Mouse (Mus musculus) midbrain, embryonic 10.5 days (tissue): ENCODE data around the gene Tnfsf10. TPM values are rescaled to one million over a fixed set of nuclear protein-coding genes. Genes with fewer than 3 reads are reported as not detected.

Experiments used
- DNase-seq: peaks from one replicate; pipeline ENCODE4 v3.0.0-alpha.2; 2017; ENCODE audit warnings: low spot score
- H3K27ac ChIP-seq: fragments of 300-500 bp; sonication (generic); replicated peaks from 2 replicates; pipeline ENCODE4 v1.5.1; 2016; ENCODE audit warnings: mild to moderate bottlenecking
- H3K27me3 ChIP-seq: fragments of 300-500 bp; sonication (generic); 2 replicates; pipeline ENCODE4 v1.6.1; 2016; ENCODE audit warnings: low read depth, mild to moderate bottlenecking; ENCODE audit not compliant: poor library complexity, severe bottlenecking
- H3K36me3 ChIP-seq: fragments of 300-500 bp; sonication (generic); 2 replicates; pipeline ENCODE4 v1.6.1; 2016; ENCODE audit warnings: mild to moderate bottlenecking, moderate library complexity
- H3K4me1 ChIP-seq: fragments of 300-500 bp; sonication (generic); 2 replicates; pipeline ENCODE4 v1.6.1; 2016
- H3K4me3 ChIP-seq: fragments of 300-500 bp; sonication (generic); 2 replicates; pipeline ENCODE4 v1.5.1; 2016; ENCODE audit warnings: mild to moderate bottlenecking, moderate library complexity
- H3K9me3 ChIP-seq: fragments of 300-500 bp; sonication (generic); replicated peaks from 2 replicates; pipeline ENCODE4 v1.6.1; 2016; ENCODE audit warnings: mild to moderate bottlenecking
- WGBS: fragments of 180-500 bp; shearing (Covaris S2); methylation state at CpG from one replicate; pipeline ENCODE4 v1.1.7; 2016; 5-methylcytosine and 5-hydroxymethylcytosine counted together
- polyA plus RNA-seq: library from polyadenylated mRNA; unstranded; fragments of >200 nt; fragmentation: Nextera tagmentation; extraction: Ambion mirVana; gene quantifications from 2 replicates; pipeline ENCODE4 v1.2.1, GENCODE M21; 2016

Gene Tnfsf10
- polyA plus RNA-seq, 1 experiment from 2014 or later = not detected

GRCm38 (mm10) chr3:27317288-27318024, 628 bp downstream of the Tnfsf10 start:
- no peaks in the 10 kb centered on the region for H3K36me3 ChIP-seq
- WGBS = 88% methylated on average over 4 of the region's 4 CpGs

GRCm38 (mm10) chr3:27319650-27320049, 2.8 kb downstream of the Tnfsf10 start:
- Histone ChIP-seq H3K36me3 (no peaks in the 10 kb centered on the region), H3K4me3 (no peak overlapping the region), H3K27me3 (no peaks in the 10 kb centered on the region), H3K9me3 (no peaks in the 10 kb centered on the region), H3K27ac (no peak overlapping the region), H3K4me1 (no peaks in the 10 kb centered on the region)
- DNase-seq = no peak
- WGBS = 91% methylated on average over 1 of the region's 1 CpGs

More at GRCm38 (mm10) chr3:27317288-27318024, 628 bp downstream of the Tnfsf10 start:
- Histone ChIP-seq H3K27ac (no peak overlapping the region), H3K9me3 (no peaks in the 10 kb centered on the region), H3K4me3 (no peak overlapping the region), H3K27me3 (no peaks in the 10 kb centered on the region), H3K4me1 (no peaks in the 10 kb centered on the region)
- DNase-seq = no peak

- 82% methylated on average over 9 of the region's 9 CpGs for WGBS
- H3K36me3 ChIP-seq = no peaks in the 10 kb centered on the region
- no peak overlapping the region for H3K4me3 ChIP-seq
- no peak for DNase-seq
- no peak overlapping the region for H3K27ac ChIP-seq
- no peaks in the 10 kb centered on the region for H3K4me1 ChIP-seq
- no peaks in the 10 kb centered on the region for H3K9me3 ChIP-seq
- H3K27me3 ChIP-seq = no peaks in the 10 kb centered on the region
These were observed 4.0 kb downstream of the Tnfsf10 start for GRCm38 (mm10) chr3:27320613-27321495.

GRCm38 (mm10) chr3:27322591-27322990, 5.8 kb downstream of the Tnfsf10 start:
- Histone ChIP-seq H3K36me3 (no peaks in the 10 kb centered on the region), H3K27ac (no peak overlapping the region), H3K4me1 (no peaks in the 10 kb centered on the region), H3K27me3 (no peaks in the 10 kb centered on the region), H3K4me3 (no peak overlapping the region), H3K9me3 (no peaks in the 10 kb centered on the region)
- no peak for DNase-seq
- 90% methylated on average over 9 of the region's 9 CpGs for WGBS

GRCm38 (mm10) chr3:27323551-27323950, 6.7 kb downstream of the Tnfsf10 start:
- DNase-seq = no peak
- H3K4me3 ChIP-seq = no peak overlapping the region
- H3K27me3 ChIP-seq = no peaks in the 10 kb centered on the region
- no peak overlapping the region for H3K27ac ChIP-seq
- no peaks in the 10 kb centered on the region for H3K9me3 ChIP-seq
- H3K4me1 ChIP-seq = no peaks in the 10 kb centered on the region
- no peaks in the 10 kb centered on the region for H3K36me3 ChIP-seq
- 87% methylated on average over 5 of the region's 5 CpGs for WGBS

GRCm38 (mm10) chr3:27326633-27327191, 9.9 kb downstream of the Tnfsf10 start:
- H3K4me3 ChIP-seq = no peak overlapping the region
- no peaks in the 10 kb centered on the region for H3K9me3 ChIP-seq
- no peaks in the 10 kb centered on the region for H3K4me1 ChIP-seq
- no peaks in the 10 kb centered on the region for H3K36me3 ChIP-seq
- no peaks in the 10 kb centered on the region for H3K27me3 ChIP-seq
- 85% methylated on average over 4 of the region's 4 CpGs for WGBS
- no peak for DNase-seq
- no peak overlapping the region for H3K27ac ChIP-seq

- Histone ChIP-seq H3K9me3 (no peaks in the 10 kb centered on the region), H3K27me3 (no peaks in the 10 kb centered on the region), H3K4me1 (0 out of 2 replicates have a peak, but pooled peaks cover 6% of the 10 kb centered on the region), H3K36me3 (no peaks in the 10 kb centered on the region), H3K4me3 (no peak overlapping the region), H3K27ac (no peak overlapping the region)
- DNase-seq = no peak
- 91% methylated on average over 5 of the region's 5 CpGs for WGBS
These were observed 13.9 kb downstream of the Tnfsf10 start for GRCm38 (mm10) chr3:27330706-27331105.

GRCm38 (mm10) chr3:27338437-27338836, 21.6 kb downstream of the Tnfsf10 start:
- Histone ChIP-seq H3K27ac (no peak overlapping the region), H3K4me3 (no peak overlapping the region), H3K36me3 (no peaks in the 10 kb centered on the region), H3K4me1 (peaks cover 3% of the 10 kb centered on the region; the same call in 1 of the 2 replicates), H3K27me3 (no peaks in the 10 kb centered on the region), H3K9me3 (no peaks in the 10 kb centered on the region)
- DNase-seq = peak; percentile 24
- WGBS = 35% methylated on average over 6 of the region's 6 CpGs

- Histone ChIP-seq H3K27me3 (no peaks in the 10 kb centered on the region), H3K4me1 (peaks cover 3% of the 10 kb centered on the region; the same call in 1 of the 2 replicates), H3K4me3 (no peak overlapping the region), H3K36me3 (no peaks in the 10 kb centered on the region), H3K27ac (no peak overlapping the region), H3K9me3 (no peaks in the 10 kb centered on the region)
- 77% methylated on average over 3 of the region's 3 CpGs for WGBS
- no peak for DNase-seq
These were observed 22.1 kb downstream of the Tnfsf10 start for GRCm38 (mm10) chr3:27338887-27339286.

- no peaks in the 10 kb centered on the region for H3K36me3 ChIP-seq
- DNase-seq = no peak
- no peaks in the 10 kb centered on the region for H3K27me3 ChIP-seq
- H3K27ac ChIP-seq = no peak overlapping the region
- peaks cover 3% of the 10 kb centered on the region; the same call in 1 of the 2 replicates for H3K4me1 ChIP-seq
- no peak overlapping the region for H3K4me3 ChIP-seq
- 91% methylated on average over 5 of the region's 5 CpGs for WGBS
- no peaks in the 10 kb centered on the region for H3K9me3 ChIP-seq
These were observed 23.9 kb downstream of the Tnfsf10 start for GRCm38 (mm10) chr3:27340757-27341156.

- no peaks in the 10 kb centered on the region for H3K9me3 ChIP-seq
- peaks cover 3% of the 10 kb centered on the region; the same call in 1 of the 2 replicates for H3K4me1 ChIP-seq
- DNase-seq = peak; percentile 16
- WGBS = 65% methylated on average over 6 of the region's 6 CpGs
- H3K27ac ChIP-seq = no peak overlapping the region
- H3K27me3 ChIP-seq = no peaks in the 10 kb centered on the region
- H3K4me3 ChIP-seq = no peak overlapping the region
- H3K36me3 ChIP-seq = no peaks in the 10 kb centered on the region
These were observed 25.6 kb downstream of the Tnfsf10 start for GRCm38 (mm10) chr3:27342462-27342861.

- 61% methylated on average over 6 of the region's 6 CpGs for WGBS
- Histone ChIP-seq H3K9me3 (no peaks in the 10 kb centered on the region), H3K27me3 (no peaks in the 10 kb centered on the region), H3K36me3 (no peaks in the 10 kb centered on the region), H3K27ac (no peak overlapping the region), H3K4me1 (peaks cover 3% of the 10 kb centered on the region; the same call in 1 of the 2 replicates), H3K4me3 (no peak overlapping the region)
- no peak for DNase-seq
These were observed 28.7 kb downstream of the Tnfsf10 start for GRCm38 (mm10) chr3:27345526-27345925.
